Mouse (Mus musculus) liver, embryonic 13.5 days (tissue): ENCODE measurements around the gene Hnrnpc. TPM values are rescaled to one million over a fixed set of nuclear protein-coding genes. Genes with fewer than 3 reads are reported as not detected.
"Not testable (repeated sequence)": the region's sequence is repeated elsewhere in the genome, so short reads cannot be mapped to it uniquely, and the experiment has no call there.

Source experiments
- ATAC-seq: fragments of 200-750 bp; cut with Nextera tagmentation; 2 replicates; pipeline ENCODE4 v1.8.0; 2017; ENCODE audit warnings: low read depth, mild to moderate bottlenecking, moderate number of reproducible peaks, moderate library complexity
- DNase-seq: peaks from one replicate; pipeline ENCODE4 v3.0.0; 2022
- H3K27ac ChIP-seq: fragments of 300-500 bp; sonication (generic); 2 replicates; pipeline ENCODE4 v1.5.1; 2015; ENCODE audit warnings: moderate library complexity, mild to moderate bottlenecking, inconsistent platforms
- H3K27me3 ChIP-seq: fragments of 300-500 bp; sonication (generic); 2 replicates; pipeline ENCODE4 v1.6.1; 2015; ENCODE audit warnings: mild to moderate bottlenecking, inconsistent platforms
- H3K36me3 ChIP-seq: fragments of 300-500 bp; sonication (generic); 2 replicates; pipeline ENCODE4 v1.6.1; 2015; ENCODE audit warnings: mild to moderate bottlenecking, inconsistent platforms
- H3K4me1 ChIP-seq: fragments of 300-500 bp; sonication (generic); replicated peaks from 2 replicates; pipeline ENCODE4 v1.6.1; 2015; ENCODE audit warnings: inconsistent platforms
- H3K4me2 ChIP-seq: fragments of 300-500 bp; sonication (generic); 2 replicates; pipeline ENCODE4 v1.6.1; 2015; ENCODE audit warnings: inconsistent platforms, mild to moderate bottlenecking, moderate library complexity
- H3K4me3 ChIP-seq: fragments of 300-500 bp; sonication (generic); replicated peaks from 2 replicates; pipeline ENCODE4 v1.5.1; 2015; ENCODE audit warnings: mild to moderate bottlenecking, inconsistent platforms
- H3K9ac ChIP-seq: fragments of 300-500 bp; sonication (generic); 2 replicates; pipeline ENCODE4 v1.6.1; 2015; ENCODE audit warnings: mild to moderate bottlenecking, inconsistent platforms
- H3K9me3 ChIP-seq: fragments of 300-500 bp; sonication (generic); replicated peaks from 2 replicates; pipeline ENCODE4 v1.6.1; 2016; ENCODE audit warnings: inconsistent platforms
- whole genome bisulfite sequencing: fragments of 180-500 bp; shearing (Covaris S2); methylation state at CpG from one replicate; pipeline ENCODE4 v1.1.7; 2015; ENCODE audit not compliant: insufficient replicate concordance; 5-methylcytosine and 5-hydroxymethylcytosine counted together
- polyA plus RNA-seq: library from polyadenylated mRNA; unstranded; fragments of >200 nt; fragmentation: Nextera tagmentation; extraction: Ambion mirVana; gene quantifications from 2 replicates; pipeline ENCODE4 v1.2.1, GENCODE M21; 2015

Hnrnpc gene
- polyA plus RNA-seq, 1 experiment from 2014 or later, result 388 TPM

DNA sequence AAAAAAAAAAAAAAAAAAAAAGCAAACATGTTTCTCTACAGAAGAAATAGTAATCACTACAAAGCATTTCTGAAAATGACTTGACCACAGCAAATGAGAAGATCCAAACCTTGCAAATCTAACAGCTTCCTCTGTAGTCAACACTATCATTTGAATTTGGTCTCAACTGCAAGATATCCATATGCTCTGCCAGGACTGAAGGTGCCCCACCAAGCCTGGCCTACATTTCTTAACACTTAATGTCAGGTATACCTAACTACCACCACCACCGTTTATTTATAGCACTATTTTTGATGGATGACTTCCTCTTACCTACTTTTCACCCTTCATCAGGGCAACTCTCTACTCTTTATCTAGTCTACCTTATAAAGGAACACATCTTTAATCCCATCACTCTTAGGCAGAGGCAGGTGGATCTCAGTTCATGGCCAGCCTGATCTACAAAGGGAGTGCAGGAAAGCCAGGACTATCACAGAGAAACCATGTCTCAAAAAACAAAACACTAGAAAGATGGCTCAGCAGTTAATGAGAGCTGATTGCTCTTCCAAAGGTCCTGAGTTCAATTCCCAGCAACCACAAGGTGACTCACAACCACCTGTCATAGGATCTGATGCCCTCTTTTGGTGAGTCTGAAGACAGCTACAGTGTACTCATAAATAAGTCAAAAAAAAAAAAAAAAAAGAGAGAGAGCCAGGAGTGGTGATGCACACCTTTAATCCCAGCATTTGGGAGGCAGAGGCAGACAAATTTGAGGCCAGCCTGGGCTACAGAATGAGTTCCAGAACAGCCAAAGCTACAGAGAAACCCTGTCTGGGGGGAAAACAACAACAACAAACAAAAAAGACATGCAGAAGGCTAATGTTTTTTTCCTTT, 2.3 kb downstream of the Hnrnpc start:
- ATAC-seq, result no peak
- 23% methylated on average over 1 of the region's 1 CpGs for WGBS
- Histone ChIP-seq H3K27ac (peak overlapping the region; percentile 51), H3K36me3 (peaks cover 37% of the 10 kb centered on the region), H3K9ac (peak overlapping the region; percentile 99), H3K27me3 (no peaks in the 10 kb centered on the region), H3K9me3 (no peaks in the 10 kb centered on the region), H3K4me1 (peaks cover 60% of the 10 kb centered on the region), H3K4me2 (peak overlapping the region; percentile 91), H3K4me3 (peak overlapping the region; percentile 97)
- no peak for DNase-seq

DNA sequence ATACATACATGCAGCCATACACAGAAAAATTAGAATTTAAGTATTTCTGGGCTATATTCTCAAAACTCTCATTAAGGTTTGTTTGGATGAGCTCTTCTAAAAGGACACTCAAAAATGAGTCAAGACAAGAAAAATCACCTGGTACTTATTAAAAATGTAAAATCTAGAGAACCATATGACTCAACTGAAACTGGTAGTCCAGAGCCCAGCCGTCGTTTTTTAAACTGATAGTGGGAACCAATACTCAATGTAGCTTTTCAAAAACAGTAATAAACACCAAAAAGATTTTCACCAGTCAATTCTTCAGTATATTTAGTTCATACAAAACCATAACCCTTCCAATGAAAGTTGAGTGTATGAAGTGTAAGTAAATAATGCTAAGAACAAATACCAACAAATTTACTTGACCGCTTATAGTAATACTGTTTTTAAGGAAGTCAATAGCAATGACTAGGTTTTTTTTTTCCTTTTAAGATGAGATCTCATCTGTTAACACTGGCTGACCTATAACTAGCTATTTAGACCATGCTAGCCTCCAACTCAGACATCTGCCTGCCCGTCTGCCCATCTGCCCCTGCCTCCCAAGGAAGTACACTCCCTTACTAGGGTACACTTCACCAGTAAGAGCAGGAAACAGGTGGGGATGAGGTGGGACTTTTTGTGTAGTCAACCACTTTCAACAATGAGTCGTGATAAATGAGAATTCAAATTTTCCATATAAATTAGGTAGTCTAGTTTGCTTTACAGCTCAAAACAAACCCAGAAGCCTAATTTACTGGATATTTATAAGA, 3.5 kb downstream of the Hnrnpc start:
- Histone ChIP-seq H3K36me3 (peaks cover 49% of the 10 kb centered on the region), H3K9me3 (no peaks in the 10 kb centered on the region), H3K27me3 (no peaks in the 10 kb centered on the region), H3K9ac (peak overlapping the region; percentile 51), H3K4me1 (peaks cover 51% of the 10 kb centered on the region), H3K27ac (peak overlapping the region; percentile 50; the same call in 1 of the 2 replicates), H3K4me2 (peak overlapping the region; percentile 91), H3K4me3 (peak overlapping the region; percentile 32)
- WGBS, result 41% methylated on average over 5 of the region's 5 CpGs
- ATAC-seq, result no peak
- DNase-seq, result no peak

DNA sequence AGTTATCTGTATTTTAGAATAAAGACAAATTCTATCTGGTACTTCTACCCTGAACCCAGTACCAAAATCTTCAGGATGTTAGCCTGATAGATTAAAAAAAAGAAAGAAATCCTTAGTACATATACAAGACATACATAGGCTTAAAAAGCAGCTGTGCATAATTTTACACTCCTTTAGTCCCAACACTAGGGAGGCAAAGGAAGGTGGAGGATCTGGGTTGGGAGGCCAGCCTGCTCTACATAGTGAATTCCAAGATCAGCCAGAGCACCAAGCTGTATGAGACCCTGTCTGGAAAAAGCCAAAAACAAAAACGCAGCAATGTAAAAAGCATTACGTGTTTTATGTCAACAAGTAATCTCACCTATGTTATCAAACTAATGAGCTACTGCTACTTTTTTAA, 4.3 kb downstream of the Hnrnpc start:
- no peak overlapping the region for H3K4me2 ChIP-seq
- 78% methylated on average over 2 of the region's 2 CpGs for WGBS
- H3K4me1 ChIP-seq, result peaks cover 45% of the 10 kb centered on the region
- no peak overlapping the region for H3K4me3 ChIP-seq
- ATAC-seq (no peak), DNase-seq (no peak)
- H3K9ac ChIP-seq, result no peak overlapping the region
- H3K27ac ChIP-seq, result no peak overlapping the region
- H3K36me3 ChIP-seq, result peaks cover 57% of the 10 kb centered on the region
- no peaks in the 10 kb centered on the region for H3K9me3 ChIP-seq
- H3K27me3 ChIP-seq, result no peaks in the 10 kb centered on the region

DNA sequence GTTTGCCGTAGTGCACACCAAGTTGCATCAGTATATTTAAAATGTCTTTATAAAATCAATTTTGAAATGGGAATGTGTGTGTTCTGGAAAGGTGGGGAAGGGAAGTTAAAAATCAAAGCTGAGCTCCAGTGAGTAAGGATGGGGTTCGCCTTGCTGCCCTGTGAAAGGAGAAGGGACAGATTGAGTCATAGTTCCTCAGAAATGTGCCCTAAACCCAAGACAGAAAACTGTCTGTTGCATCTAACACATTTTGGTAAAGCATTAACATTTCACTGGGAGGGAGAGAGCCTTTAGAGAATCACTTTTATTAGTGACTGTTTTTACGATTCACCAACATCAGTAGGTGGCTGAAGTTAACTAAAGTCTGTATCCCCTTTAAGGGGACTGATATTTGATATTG, 5.4 kb downstream of the Hnrnpc start:
- H3K4me2 ChIP-seq, H3K4me3 ChIP-seq, H3K9me3 ChIP-seq, H3K9ac ChIP-seq, DNase-seq, H3K27me3 ChIP-seq, H3K27ac ChIP-seq, ATAC-seq: not testable (repeated sequence)
- 80% methylated on average over 3 of the region's 3 CpGs for WGBS
- H3K36me3 ChIP-seq, result peaks cover 65% of the 10 kb centered on the region
- peaks cover 42% of the 10 kb centered on the region for H3K4me1 ChIP-seq

- 96% methylated on average over 3 of the region's 3 CpGs for WGBS
Observed at GRCm38 (mm10) chr14:52097191-52097590, 6.6 kb downstream of the Hnrnpc start.

GRCm38 (mm10) chr14:52094533-52094932, 9.3 kb downstream of the Hnrnpc start:
- Histone ChIP-seq H3K9me3 (no peaks in the 10 kb centered on the region), H3K27me3 (no peaks in the 10 kb centered on the region), H3K27ac (no peak overlapping the region), H3K4me1 (peaks cover 10% of the 10 kb centered on the region), H3K9ac (no peak overlapping the region), H3K4me3 (no peak overlapping the region), H3K36me3 (peaks cover 83% of the 10 kb centered on the region), H3K4me2 (no peak overlapping the region)
- 92% methylated on average over 1 of the region's 1 CpGs for WGBS
- ATAC-seq (no peak), DNase-seq (no peak)

More at GRCm38 (mm10) chr14:52097191-52097590, 6.6 kb downstream of the Hnrnpc start:
- not testable (repeated sequence) for DNase-seq, H3K27ac ChIP-seq, H3K9me3 ChIP-seq, H3K4me2 ChIP-seq, H3K4me3 ChIP-seq, H3K9ac ChIP-seq, H3K27me3 ChIP-seq, ATAC-seq
- H3K36me3 ChIP-seq, result peaks cover 74% of the 10 kb centered on the region
- H3K4me1 ChIP-seq, result peaks cover 36% of the 10 kb centered on the region

- H3K4me2 ChIP-seq, result no peak overlapping the region
- H3K27ac ChIP-seq, result no peak overlapping the region
- no peaks in the 10 kb centered on the region for H3K4me1 ChIP-seq
- H3K27me3 ChIP-seq, result no peaks in the 10 kb centered on the region
- no peak overlapping the region for H3K9ac ChIP-seq
- DNase-seq, result no peak
- H3K36me3 ChIP-seq, result peaks cover 82% of the 10 kb centered on the region
- no peak overlapping the region for H3K4me3 ChIP-seq
- no peak for ATAC-seq
- H3K9me3 ChIP-seq, result no peaks in the 10 kb centered on the region
Observed at GRCm38 (mm10) chr14:52083083-52083482, 20.7 kb downstream of the Hnrnpc start.

GRCm38 (mm10) chr14:52071599-52072137, 32.2 kb downstream of the Hnrnpc start:
- Histone ChIP-seq H3K9me3 (no peaks in the 10 kb centered on the region), H3K27me3 (no peaks in the 10 kb centered on the region), H3K4me1 (no peaks in the 10 kb centered on the region), H3K4me3 (no peak overlapping the region), H3K36me3 (peaks cover 60% of the 10 kb centered on the region), H3K9ac (no peak overlapping the region), H3K4me2 (no peak overlapping the region), H3K27ac (no peak overlapping the region)
- ATAC-seq (peak; percentile 37; the same call in 1 of the 2 replicates), DNase-seq (no peak)
- WGBS, result 88% methylated on average over 15 of the region's 15 CpGs

DNA sequence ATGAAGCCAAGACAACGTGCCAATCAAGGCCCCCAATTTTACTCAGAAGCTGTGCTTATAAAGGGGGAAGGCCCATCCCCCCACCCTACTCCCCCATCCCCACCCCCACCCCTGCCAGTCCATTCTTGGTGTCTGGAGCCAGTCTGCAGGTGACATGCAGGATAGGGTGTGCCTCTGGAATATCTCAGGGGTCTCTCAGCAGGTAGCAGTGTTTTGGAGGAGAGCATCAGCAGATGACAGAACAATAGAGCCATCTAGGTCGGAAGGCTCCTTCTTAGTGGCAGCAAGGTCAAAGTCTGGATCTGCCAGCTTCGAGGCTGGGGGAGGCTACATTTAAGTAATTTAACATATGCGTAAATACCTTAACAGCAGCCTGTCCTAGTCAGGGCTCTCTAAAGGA, 37.7 kb downstream of the Hnrnpc start:
- Histone ChIP-seq H3K27me3 (0 out of 2 replicates have a peak, but pooled peaks cover 3% of the 10 kb centered on the region), H3K4me1 (no peaks in the 10 kb centered on the region), H3K27ac (no peak overlapping the region), H3K4me2 (no peak overlapping the region), H3K4me3 (no peak overlapping the region), H3K9ac (no peak overlapping the region), H3K36me3 (peaks cover 6% of the 10 kb centered on the region), H3K9me3 (no peaks in the 10 kb centered on the region)
- ATAC-seq (no peak), DNase-seq (no peak)
- 56% methylated on average over 4 of the region's 4 CpGs for WGBS

DNA sequence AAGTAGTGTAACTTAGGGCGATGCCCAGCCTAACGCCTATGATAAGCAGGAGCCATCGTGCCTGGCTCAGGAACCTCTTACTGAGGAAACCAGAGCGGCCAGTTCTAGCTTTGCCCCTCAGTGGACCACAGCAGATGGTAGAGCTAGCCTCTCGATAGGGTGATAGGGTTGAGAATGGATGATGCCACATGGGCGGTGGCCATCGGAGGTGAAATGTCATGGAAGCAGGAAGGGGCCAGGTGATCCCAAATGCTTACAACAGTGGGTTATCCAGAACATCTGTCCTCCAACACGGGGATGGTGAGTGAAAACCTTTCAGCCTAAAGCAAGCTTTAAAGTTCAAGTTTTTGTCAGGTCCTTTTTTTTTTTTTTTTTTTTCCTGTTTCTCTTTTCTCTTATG, 42.0 kb downstream of the Hnrnpc start:
- no peak for DNase-seq
- no peak for ATAC-seq
- 60% methylated on average over 8 of the region's 8 CpGs for WGBS

GRCm38 (mm10) chr14:52060800-52061199, 43.0 kb downstream of the Hnrnpc start:
- Histone ChIP-seq H3K9ac (no peak overlapping the region), H3K27ac (no peak overlapping the region), H3K9me3 (no peaks in the 10 kb centered on the region), H3K36me3 (no peaks in the 10 kb centered on the region), H3K27me3 (0 out of 2 replicates have a peak, but pooled peaks cover 3% of the 10 kb centered on the region), H3K4me3 (no peak overlapping the region), H3K4me1 (no peaks in the 10 kb centered on the region), H3K4me2 (no peak overlapping the region)
- no peak for ATAC-seq
- WGBS, result 57% methylated on average over 1 of the region's 1 CpGs
- no peak for DNase-seq

More for the DNA sequence above, 42.0 kb downstream of the Hnrnpc start:
- H3K4me3 ChIP-seq, result no peak overlapping the region
- H3K27me3 ChIP-seq, result 0 out of 2 replicates have a peak, but pooled peaks cover 3% of the 10 kb centered on the region
- no peaks in the 10 kb centered on the region for H3K4me1 ChIP-seq
- no peak overlapping the region for H3K9ac ChIP-seq
- no peaks in the 10 kb centered on the region for H3K9me3 ChIP-seq
- H3K4me2 ChIP-seq, result no peak overlapping the region
- no peak overlapping the region for H3K27ac ChIP-seq
- no peaks in the 10 kb centered on the region for H3K36me3 ChIP-seq
